Mouse (Mus musculus) heart, postnatal 25 days (tissue): ENCODE results near the gene Mtfr1l. TPM values are rescaled to one million over a fixed set of nuclear protein-coding genes. Genes with fewer than 3 reads are reported as not detected.

Experiments
- DNase-seq: peaks from one replicate; pipeline ENCODE4 v3.0.0; 2022; ENCODE audit warnings: low spot score
- intact Hi-C: fragments of 180-260 bp; cut with DNase I; formaldehyde crosslinking; loops from one replicate; pipeline ENCODE4 v1.15.1; 2025
- total RNA-seq, 2 experiments: library from RNA; stranded (reverse); gene quantifications; 2 replicates each; pipeline ENCODE4 v1.2.3; 2021

The Mtfr1l gene
- 100 to 1,000 TPM; 178 to 185 TPM for total RNA-seq

DNA sequence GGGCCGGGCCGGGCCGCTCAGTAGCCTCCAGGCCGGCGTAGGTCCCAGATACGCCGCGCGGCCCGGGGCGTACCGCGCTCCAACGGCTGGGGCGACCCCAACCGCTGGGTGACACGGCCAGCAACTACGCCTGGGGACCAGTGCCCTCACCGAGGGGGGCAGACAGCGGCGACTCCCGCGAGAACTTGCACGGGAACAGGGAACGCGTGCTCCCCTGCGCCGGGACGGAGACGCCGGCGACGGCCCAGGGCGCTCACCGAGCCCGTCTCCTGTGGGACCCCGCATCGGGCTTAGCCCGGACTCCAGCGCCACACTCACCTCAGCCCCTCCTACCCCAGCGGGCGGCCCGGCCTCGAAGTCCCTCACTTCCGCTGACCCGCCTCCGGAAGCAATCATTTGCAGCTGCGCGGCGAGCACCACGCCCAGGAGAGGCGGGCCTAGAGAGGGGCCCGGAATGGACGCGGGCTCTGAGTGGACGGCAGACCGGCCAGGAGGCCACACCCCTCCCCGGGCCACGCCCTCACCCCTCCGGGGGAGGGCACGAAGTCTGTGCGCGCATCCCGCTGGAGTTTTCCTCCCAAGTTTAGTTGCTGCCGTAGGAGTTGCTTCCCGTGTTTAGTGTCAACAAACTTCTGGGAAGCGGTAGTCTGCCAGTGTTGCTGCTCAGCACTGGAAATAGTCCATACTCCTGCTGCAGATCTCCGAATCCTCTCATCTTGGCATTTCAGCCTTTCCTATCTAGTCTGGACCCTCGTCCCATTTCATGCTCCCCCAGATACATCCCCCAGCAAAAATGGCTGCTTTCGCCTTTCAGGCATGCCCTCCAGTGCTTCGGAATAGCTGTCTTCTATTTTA, at the start of gene Mtfr1l:
Mtfr1l (minus strand) TSS at position 456 of the 855 bp plus-strand sequence.
- peak; percentile 98 for DNase-seq
- intact Hi-C loops = no loop called here

DNA sequence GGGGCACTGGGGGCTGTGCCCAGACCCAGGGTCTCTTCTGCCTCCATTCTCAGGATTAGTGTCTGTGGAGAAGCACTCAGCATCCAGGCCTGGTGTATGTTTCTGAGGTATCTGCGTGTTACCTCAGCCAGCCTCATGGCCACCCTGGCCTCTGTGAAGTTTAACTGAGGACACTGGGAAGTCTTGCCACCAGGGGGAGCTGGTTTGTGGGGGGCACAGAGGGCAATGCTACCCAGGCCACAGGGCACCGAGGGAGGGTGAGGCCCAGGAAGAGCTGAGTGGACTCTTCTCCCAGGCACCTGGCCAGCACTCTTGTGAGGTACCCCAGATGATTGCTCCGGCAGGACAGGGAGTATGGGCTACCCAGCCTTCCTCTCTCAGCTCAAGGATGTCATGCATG, 48.3 kb upstream of the Mtfr1l start:
- intact Hi-C loops = loop anchor here (5.0 kb wide), 1 partner anchor 119 kb away; the partner anchor contains the start of gene Man1c1
- no peak for DNase-seq

DNA sequence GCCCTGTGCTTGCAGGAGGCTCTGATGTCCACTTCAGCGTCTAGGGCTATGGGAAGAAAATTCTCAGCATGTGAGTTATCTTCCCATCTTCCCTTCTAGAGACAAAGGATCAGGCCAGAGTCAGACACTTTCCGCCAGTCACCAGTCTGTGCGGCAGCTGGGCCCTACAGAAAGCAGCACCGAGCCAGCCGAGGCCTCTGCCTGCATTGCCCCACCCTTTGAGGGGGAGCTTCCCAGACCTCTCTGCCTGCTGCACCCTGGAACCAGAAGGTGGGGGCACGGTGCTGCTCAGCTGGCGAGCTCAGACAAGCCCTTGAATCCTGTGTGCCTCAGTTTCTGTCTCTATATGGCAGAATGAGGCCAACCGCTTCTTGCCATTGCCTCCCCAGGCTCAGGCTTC, 46.2 kb upstream of the Mtfr1l start:
- intact Hi-C loops = loop anchor here (5.0 kb wide), 1 partner anchor 121 kb away; the partner anchor contains the start of gene Man1c1
- DNase-seq = no peak

DNA sequence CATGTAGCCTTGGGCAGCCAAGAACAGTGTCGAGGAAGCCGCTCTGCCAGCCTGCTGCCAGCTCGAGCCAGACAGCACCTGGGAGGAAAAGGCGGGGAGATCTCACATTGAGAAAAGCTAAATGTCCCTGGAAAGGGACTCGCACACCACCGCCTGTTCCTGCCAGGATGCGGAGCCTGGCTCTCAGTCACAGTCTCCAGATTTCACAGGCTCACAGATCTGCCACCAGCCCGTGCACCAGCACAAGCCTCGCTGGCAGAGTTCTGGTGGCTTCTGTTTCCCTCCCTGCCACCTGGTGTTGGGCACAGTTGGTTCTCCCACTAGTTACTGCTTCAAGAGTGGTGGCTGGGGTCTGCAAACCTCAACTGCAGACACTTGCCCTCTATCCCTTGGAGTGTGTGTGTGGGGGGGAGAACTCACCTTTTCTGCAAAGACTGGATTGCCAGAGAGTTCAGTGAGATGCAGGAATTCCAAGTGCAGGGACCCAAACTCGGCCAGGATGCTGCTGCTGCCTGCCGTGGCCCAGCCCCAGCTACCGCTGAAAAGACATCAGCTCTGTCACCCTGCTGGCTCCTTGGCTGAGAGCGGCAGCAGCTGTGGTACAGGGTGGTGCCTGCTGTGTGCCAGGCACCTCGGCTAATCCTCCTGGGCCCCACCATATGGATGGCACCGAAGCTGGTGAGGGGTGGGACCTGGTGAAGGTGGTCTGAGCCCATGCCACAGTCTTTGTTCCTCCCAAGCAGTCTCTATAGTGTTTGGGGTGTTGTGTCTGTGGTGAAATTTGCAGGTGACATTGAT, 45.4 kb upstream of the Mtfr1l start:
- intact Hi-C loops = loop anchor here (5.0 kb wide), 1 partner anchor 122 kb away; the partner anchor contains the start of gene Man1c1
- no peak for DNase-seq

DNA sequence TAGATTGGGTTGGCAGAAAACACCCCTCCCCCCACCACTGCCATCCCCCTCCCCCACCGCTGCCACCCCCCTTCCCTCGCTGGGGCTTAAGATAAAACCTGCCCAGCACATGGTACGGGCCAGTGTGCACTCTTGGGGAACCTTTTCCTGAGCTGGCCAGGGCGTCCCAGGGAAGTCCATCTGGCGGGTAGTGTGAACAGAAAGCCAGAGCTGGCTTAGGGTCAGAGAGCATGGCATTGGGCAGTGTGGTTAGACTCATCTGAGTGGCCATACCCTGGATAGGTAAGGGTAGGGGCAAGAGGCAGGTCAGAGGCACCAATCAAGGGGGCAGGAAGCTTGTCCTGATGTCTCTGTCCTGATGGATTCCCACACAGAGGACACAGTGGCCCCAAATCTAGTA, 44.4 kb upstream of the Mtfr1l start:
- intact Hi-C loops = loop anchor here (5.0 kb wide), 1 partner anchor 123 kb away; the partner anchor contains the start of gene Man1c1
- DNase-seq = no peak

- DNase-seq = no peak
- intact Hi-C loops = no loop called here
Observed at GRCm38 (mm10) chr4:134579212-134579611, 44.0 kb upstream of the Mtfr1l start.

- DNase-seq = no peak
- intact Hi-C loops = no loop called here
Observed at GRCm38 (mm10) chr4:134578407-134578806, 43.2 kb upstream of the Mtfr1l start.

- DNase-seq = no peak
- intact Hi-C loops = no loop called here
Observed at GRCm38 (mm10) chr4:134577281-134577680, 42.1 kb upstream of the Mtfr1l start.

GRCm38 (mm10) chr4:134575486-134575885, 40.3 kb upstream of the Mtfr1l start:
- intact Hi-C loops = no loop called here
- no peak for DNase-seq

GRCm38 (mm10) chr4:134572449-134573300, 37.5 kb upstream of the Mtfr1l start:
- DNase-seq = no peak
- intact Hi-C loops = no loop called here

DNA sequence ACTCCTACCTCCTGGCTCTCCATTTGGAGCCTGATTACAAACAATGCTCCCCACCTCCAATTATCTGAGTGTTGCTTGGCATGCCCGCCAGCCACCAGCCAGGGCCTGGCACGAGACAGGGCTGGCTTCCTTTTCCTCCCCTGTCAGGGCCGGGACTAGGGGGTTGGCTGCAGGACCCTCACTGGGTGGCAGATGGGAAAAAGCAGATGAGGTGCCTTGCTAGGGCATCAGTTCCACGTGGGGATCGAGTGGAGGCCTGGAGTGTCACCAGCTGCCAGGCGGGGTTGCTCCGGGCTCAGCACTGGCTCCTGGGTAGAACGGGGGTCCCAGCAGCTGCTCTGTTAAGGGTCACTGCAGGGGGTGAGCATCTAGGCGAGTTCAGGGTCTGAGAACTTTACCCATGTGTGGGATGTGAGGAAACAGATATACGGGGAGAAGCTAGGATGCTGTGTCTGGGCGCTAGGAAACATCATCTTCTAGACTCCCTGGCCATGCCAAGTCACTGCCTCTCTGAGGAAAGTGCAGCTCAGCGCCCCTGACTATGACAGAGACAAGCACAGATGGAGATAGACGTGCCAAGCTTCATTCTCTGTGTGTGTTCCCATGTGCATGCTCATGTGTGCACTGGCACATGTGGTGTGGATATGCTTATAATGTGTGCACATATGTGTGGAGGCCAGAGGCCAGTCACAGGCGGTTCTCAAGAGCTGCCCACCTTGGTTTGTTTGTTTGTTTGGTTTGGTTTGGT, 35.7 kb upstream of the Mtfr1l start:
- DNase-seq = no peak
- intact Hi-C loops = no loop called here

DNA sequence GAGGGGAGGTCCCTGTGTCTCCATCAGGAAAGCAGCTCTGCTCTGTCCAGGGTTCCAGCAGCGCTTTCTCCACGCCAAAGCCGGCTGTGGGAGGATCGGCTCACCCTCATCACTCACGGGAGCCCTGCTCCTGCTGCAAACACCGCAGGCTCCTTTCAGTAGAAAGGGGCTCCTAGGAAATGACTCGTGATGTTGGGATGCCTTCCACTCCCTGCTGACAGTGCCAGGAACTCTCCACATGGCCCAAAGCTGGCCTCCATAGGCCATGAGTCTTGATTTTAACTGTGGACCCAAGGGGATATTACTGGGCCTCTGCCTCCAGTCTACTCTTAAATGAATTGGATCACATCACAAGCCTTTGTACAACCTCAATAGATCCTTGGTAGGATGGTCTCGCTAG, 34.6 kb upstream of the Mtfr1l start:
- no peak for DNase-seq
- intact Hi-C loops = no loop called here

DNA sequence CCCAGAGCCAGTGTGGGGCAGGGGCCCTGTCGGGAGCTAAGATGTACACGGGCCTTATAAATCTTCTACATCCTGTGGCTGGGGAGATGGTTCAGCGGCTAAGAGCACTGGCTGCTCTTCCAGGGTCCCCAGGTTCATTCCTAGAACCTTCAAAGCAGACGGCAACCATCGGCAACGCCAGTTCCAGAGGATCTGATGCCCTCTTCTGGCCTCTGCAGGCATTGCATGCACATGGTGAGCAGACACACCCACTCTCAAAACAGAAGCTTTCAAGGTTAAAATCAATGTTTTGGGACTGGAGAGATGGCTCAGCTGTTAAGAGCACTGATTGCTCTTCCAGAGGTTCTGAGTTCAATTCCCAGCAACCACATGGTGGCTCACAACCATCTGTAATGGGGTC, 34.0 kb upstream of the Mtfr1l start:
- DNase-seq = no peak
- intact Hi-C loops = no loop called here

DNA sequence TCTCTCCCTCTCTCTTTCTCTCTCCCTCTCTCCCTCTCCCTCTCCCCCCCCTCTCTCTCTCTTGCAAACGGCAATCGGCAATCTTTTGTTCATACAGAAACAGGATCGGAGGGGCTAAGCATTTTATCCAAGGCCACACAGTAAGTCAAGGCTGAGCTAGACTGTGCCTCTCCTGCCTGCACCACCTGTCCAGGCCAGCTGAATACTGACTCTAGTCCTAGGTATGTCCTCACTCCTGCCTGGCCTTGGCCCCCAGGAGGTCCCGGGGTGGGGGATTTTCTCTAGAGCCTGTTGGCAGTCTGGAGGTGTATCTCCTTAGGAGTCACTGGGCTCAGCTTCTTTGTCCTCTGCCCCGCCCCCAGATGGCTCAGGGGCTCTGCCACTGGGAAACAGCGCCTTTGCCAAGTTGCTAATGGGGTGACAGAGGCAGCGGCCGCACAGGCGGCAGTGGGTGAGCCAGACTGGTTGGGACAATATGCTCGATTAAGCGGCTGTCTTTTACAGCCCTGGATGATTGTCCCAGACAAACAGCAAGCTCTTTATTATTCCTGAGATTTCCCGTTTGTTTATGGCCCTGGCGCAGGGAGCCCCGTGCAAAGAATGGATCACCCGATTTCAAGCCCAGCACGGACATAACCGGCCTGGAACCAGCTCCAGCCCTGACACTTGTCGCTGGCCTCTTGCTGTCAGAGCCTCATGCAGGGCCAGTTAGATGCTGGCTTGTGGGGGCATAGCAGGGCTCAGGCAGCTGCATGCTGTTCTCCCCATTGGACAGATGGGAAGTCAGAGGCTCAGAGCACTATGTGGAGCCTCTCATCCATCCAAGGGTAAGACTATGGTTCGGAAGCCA, 32.4 kb upstream of the Mtfr1l start:
- DNase-seq = no peak
- intact Hi-C loops = no loop called here

- no peak for DNase-seq
- intact Hi-C loops = no loop called here
Observed at GRCm38 (mm10) chr4:134564093-134564492, 28.9 kb upstream of the Mtfr1l start.

- intact Hi-C loops = no loop called here
- DNase-seq = no peak
Observed at GRCm38 (mm10) chr4:134563624-134564023, 28.4 kb upstream of the Mtfr1l start.

GRCm38 (mm10) chr4:134562014-134562413, 26.8 kb upstream of the Mtfr1l start:
- intact Hi-C loops = no loop called here
- no peak for DNase-seq

- no peak for DNase-seq
- intact Hi-C loops = no loop called here
Observed at GRCm38 (mm10) chr4:134560699-134561098, 25.5 kb upstream of the Mtfr1l start.
